Mouse (Mus musculus): ENCODE measurements at regions not wholly inside any gene's neighbourhood (a gene's known extent, or its start where the extent isn't known, plus 50 kb on each side); places are given as distances from the start of the nearest gene placed in this dataset.

DNA sequence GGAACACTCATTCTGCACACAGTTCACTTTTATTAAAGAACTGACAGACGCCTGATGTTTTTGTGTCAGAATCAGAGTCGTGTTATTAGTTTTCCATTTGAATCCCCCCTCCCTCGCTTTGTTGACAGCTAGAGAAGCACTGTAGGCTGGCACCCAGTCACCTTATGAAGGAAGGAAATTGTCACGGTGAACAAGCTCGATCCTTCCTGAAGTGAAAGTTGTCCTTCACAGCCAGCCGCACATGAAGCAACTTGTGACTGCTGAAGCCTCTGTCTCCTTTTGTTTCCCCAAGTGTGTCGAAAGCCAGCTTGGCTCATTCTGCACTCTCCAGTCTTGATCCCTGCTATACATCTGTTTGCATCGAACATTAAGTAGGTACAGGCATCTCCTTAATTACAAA, 364.6 kb upstream of the Ubash3b start:
- TF ChIP-seq CTCF (IDR thresholded peaks at IDR 0.05; ENCODE audit: low read depth) (no peak), EP300 (IDR thresholded peaks at IDR 0.05; ENCODE audit: low read depth) (no peak)
